In genomic region chr6:108410771-108411170, GRCm38 (mm10) we compare ENCODE assay signal across 11 mouse cellular contexts.
DNase-seq lines count a peak whose midpoint lies in the region; ATAC-seq and TF ChIP-seq lines count a peak whose summit lies in the region.
"Had no signal": no experiment of that assay in that cellular context is flagged by ENCODE, and none has a peak within 500 bp of the region (broad histone marks: within the 10 kb centered on the region; RNA-seq: fewer than 3 reads in every experiment).

No protein-coding gene starts in this region.

- WGBS in lung, postnatal 0 days = 39% methylated on average over 16 of the region's 16 CpGs
- WGBS in forebrain, embryonic 13.5 days = 87% methylated on average over 16 of the region's 16 CpGs

- TF ChIP-seq CTCF in lung, postnatal 0 days (IDR thresholded peaks at IDR 0.05) = no peak

- DNase-seq in gastrocnemius, postnatal 14 days = peak; percentile 33
- DNase-seq in gastrocnemius, postnatal 4 days (ENCODE audit: low spot score in 2 of 2) = no peak
- peak; percentile 54 for DNase-seq in ES-CJ7 (ENCODE audit: low read depth, low spot score)
- DNase-seq in adrenal gland, postnatal 25 days = peak; percentile 27
- peak; percentile 89 for DNase-seq in lung, postnatal 0 days (ENCODE audit: low spot score)
- no peak for DNase-seq in left cerebral cortex, adult 8-10 months (ENCODE audit: low spot score in 2 of 2)
- no peak for DNase-seq in urinary bladder, postnatal 10 days (ENCODE audit: low spot score)

- no peaks in the 10 kb centered on the region for H3K4me1 ChIP-seq in lung, postnatal 0 days (ENCODE audit: insufficient read depth, low read depth, low read length)
- H3K4me1 ChIP-seq in forebrain, embryonic 13.5 days = no peaks in the 10 kb centered on the region
- H3K4me1 ChIP-seq: forebrain, embryonic 10.5 days had no signal

- no peak overlapping the region for H3K4me3 ChIP-seq in lung, postnatal 0 days (ENCODE audit: low read depth, low read length)
- no peak overlapping the region for H3K4me3 ChIP-seq in forebrain, embryonic 13.5 days
- H3K4me3 ChIP-seq: forebrain, embryonic 10.5 days; heart, embryonic 15.5 days had no signal

- no peak overlapping the region for H3K4me2 ChIP-seq in lung, postnatal 0 days (replicated peaks; ENCODE audit: low read depth, low read length)
- no peak overlapping the region for H3K4me2 ChIP-seq in forebrain, embryonic 13.5 days
- H3K4me2 ChIP-seq: heart, embryonic 15.5 days had no signal

- intact Hi-C loops in gastrocnemius, postnatal 14 days (cut with DNase I; ENCODE audit: low total_unique reads) = no loop called here

- TF ChIP-seq EP300 in lung, postnatal 0 days (IDR thresholded peaks at IDR 0.05) = no peak

- H3K9ac ChIP-seq in lung, postnatal 0 days (replicated peaks; ENCODE audit: low read depth) = no peak overlapping the region
- H3K9ac ChIP-seq in forebrain, embryonic 13.5 days = no peak overlapping the region
- H3K9ac ChIP-seq: heart, embryonic 15.5 days had no signal

- peak overlapping the region; percentile 68 for H3K27ac ChIP-seq in lung, postnatal 0 days (ENCODE audit: low read length)
- no peak overlapping the region for H3K27ac ChIP-seq in forebrain, embryonic 13.5 days
- H3K27ac ChIP-seq: forebrain, embryonic 10.5 days; heart, embryonic 15.5 days had no signal

- no peaks in the 10 kb centered on the region for H3K9me3 ChIP-seq in lung, postnatal 0 days (ENCODE audit: low read length)
- H3K9me3 ChIP-seq in forebrain, embryonic 13.5 days (replicated peaks) = no peaks in the 10 kb centered on the region
- H3K9me3 ChIP-seq: forebrain, embryonic 10.5 days; heart, embryonic 15.5 days had no signal

- H3K27me3 ChIP-seq in lung, postnatal 0 days (replicated peaks; ENCODE audit: insufficient read depth, low read length) = no peaks in the 10 kb centered on the region
- no peaks in the 10 kb centered on the region for H3K27me3 ChIP-seq in forebrain, embryonic 13.5 days
- H3K27me3 ChIP-seq: CH12.LX; heart, embryonic 15.5 days had no signal

- peak; percentile 90 for ATAC-seq in lung, postnatal 0 days
- no peak for ATAC-seq in forebrain, embryonic 13.5 days

- H3K36me3 ChIP-seq in lung, postnatal 0 days (ENCODE audit: insufficient read depth, low read length) = 0 out of 2 replicates have a peak, but pooled peaks cover 11% of the 10 kb centered on the region
- 0 out of 2 replicates have a peak, but pooled peaks cover 5% of the 10 kb centered on the region for H3K36me3 ChIP-seq in forebrain, embryonic 13.5 days (ENCODE audit: poor library complexity, severe bottlenecking)

Comparison
In these comparisons a context has a peak if more than half of its experiments do, and no peak if none do; other contexts are left out.
1. DNase-seq: peak in gastrocnemius, postnatal 14 days (single experiment), ES-CJ7 (single experiment), adrenal gland, postnatal 25 days (single experiment) and lung, postnatal 0 days (single experiment); none in gastrocnemius, postnatal 4 days (0 of 2), left cerebral cortex, adult 8-10 months (0 of 2) and urinary bladder, postnatal 10 days (single experiment).